ENCODE assay signal across 15 mouse cellular contexts in the genomic region with DNA sequence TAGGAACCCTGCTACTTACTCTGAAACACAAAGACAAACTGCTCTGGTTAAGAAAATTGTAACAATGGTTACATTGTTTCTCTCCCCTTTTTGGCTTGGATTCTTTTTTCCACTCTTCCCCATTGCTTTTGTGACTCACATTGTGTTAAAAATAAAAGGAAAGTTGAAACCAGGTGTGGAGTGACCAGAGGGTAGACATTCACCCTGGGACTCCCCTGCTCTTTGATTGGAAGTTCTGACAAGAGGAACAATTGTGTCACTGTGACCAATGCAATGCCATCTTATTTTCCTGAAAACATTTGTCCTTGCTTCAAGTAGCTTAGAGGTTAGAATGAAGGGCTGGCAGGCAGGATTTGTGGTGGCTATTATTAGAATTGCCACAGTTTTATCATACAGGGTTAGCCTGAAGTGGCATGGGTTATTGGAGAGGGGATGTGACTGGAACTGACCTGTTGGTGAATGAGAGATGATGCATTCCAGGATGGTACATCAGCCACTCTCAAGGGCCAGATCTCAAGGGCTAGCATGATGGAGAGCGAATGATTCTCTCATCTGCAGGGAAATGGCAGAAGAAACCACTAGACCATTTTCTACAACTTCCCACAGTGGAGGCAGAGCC.
A peak's percentile ranks its signal among the peaks of the same experiment; 100 is the strongest.
DNase-seq lines count a peak whose midpoint lies in the region; ATAC-seq and TF ChIP-seq lines count a peak whose summit lies in the region.
"Had no signal": no experiment of that assay in that cellular context is flagged by ENCODE, and none has a peak within 500 bp of the region (broad histone marks: within the 10 kb centered on the region; RNA-seq: fewer than 3 reads in every experiment).

No protein-coding gene starts in this region.

- no peak for TF ChIP-seq CTCF in liver, adult 2 months (IDR thresholded peaks at IDR 0.05; ENCODE audit: low read depth, low read length)
- TF ChIP-seq CTCF in heart, postnatal 0 days (IDR thresholded peaks at IDR 0.05; ENCODE audit: low read depth), result no peak

- no peak overlapping the region for H3K4me2 ChIP-seq in liver, embryonic 11.5 days
- no peak overlapping the region for H3K4me2 ChIP-seq in heart, postnatal 0 days (ENCODE audit: low read depth, low read length)
- H3K4me2 ChIP-seq: forebrain, embryonic 12.5 days had no signal

- H3K4me1 ChIP-seq in liver, adult 2 months (ENCODE audit: control insufficient read depth, insufficient read depth, low read length), result peaks cover 26% of the 10 kb centered on the region
- peaks cover 12% of the 10 kb centered on the region for H3K4me1 ChIP-seq in liver, embryonic 11.5 days (replicated peaks; ENCODE audit: control insufficient read depth, insufficient read depth, low read length)
- peaks cover 23% of the 10 kb centered on the region for H3K4me1 ChIP-seq in brown adipose tissue, adult 24 weeks (ENCODE audit: control insufficient read depth, insufficient read depth, insufficient read length, low read length)
- peaks cover 31% of the 10 kb centered on the region for H3K4me1 ChIP-seq in heart, postnatal 0 days (ENCODE audit: control insufficient read depth, insufficient read depth)

- no peak for ATAC-seq in liver, embryonic 11.5 days (replicated peaks; ENCODE audit: low FRiP score)
- ATAC-seq in heart, postnatal 0 days (ENCODE audit: insufficient read depth, low read depth), result peak; percentile 92

- no peaks in the 10 kb centered on the region for H3K79me2 ChIP-seq in liver, adult 2 months (ENCODE audit: control insufficient read depth, insufficient read depth, low read length)

- no peak overlapping the region for H3K4me3 ChIP-seq in liver, adult 2 months (ENCODE audit: insufficient read depth, low read depth, low read length)
- no peak overlapping the region for H3K4me3 ChIP-seq in liver, embryonic 11.5 days (ENCODE audit: low read depth, low read length)
- H3K4me3 ChIP-seq in brown adipose tissue, adult 24 weeks (ENCODE audit: insufficient read depth, low read depth, low read length), result no peak overlapping the region
- H3K4me3 ChIP-seq in heart, postnatal 0 days (ENCODE audit: low read depth, low read length), result no peak overlapping the region
- H3K4me3 ChIP-seq: forebrain, embryonic 12.5 days had no signal

- 97% methylated on average over 1 of the region's 1 CpGs for WGBS in liver, adult 2 months
- 90% methylated on average over 1 of the region's 1 CpGs for WGBS in liver, embryonic 11.5 days
- WGBS in heart, postnatal 0 days, result 59% methylated on average over 1 of the region's 1 CpGs

- H3K9me3 ChIP-seq in liver, embryonic 11.5 days (ENCODE audit: control insufficient read depth, low read length), result no peaks in the 10 kb centered on the region
- H3K9me3 ChIP-seq in heart, postnatal 0 days (replicated peaks; ENCODE audit: control insufficient read depth, low read length), result no peaks in the 10 kb centered on the region
- H3K9me3 ChIP-seq: forebrain, embryonic 12.5 days had no signal

- no peak for DNase-seq in liver, adult 2 months (ENCODE audit: extremely low read depth, low read depth, low spot score)
- no peak for DNase-seq in liver, embryonic 11.5 days (ENCODE audit: low spot score)
- DNase-seq in MN1 (ENCODE audit: low spot score), result peak; percentile 10
- peak; percentile 80 for DNase-seq in heart, postnatal 0 days (ENCODE audit: low spot score)
- DNase-seq in frontal cortex, adult 2 months (ENCODE audit: extremely low spot score in 1 of 2, low spot score in 1 of 2), result no peak
- DNase-seq in right cerebral cortex, postnatal 4 days, result no peak
- DNase-seq in cerebellum, adult 9-11 months, result no peak
- DNase-seq: adrenal gland, postnatal 36 days; cerebellum, postnatal 10 days; gastrocnemius, postnatal 36 days; kidney, adult 11 months; lung, adult 18-20 months; thymus, postnatal 4 days had no signal

- TF ChIP-seq POLR2A in liver, adult 2 months (IDR thresholded peaks at IDR 0.05; ENCODE audit: extremely low read depth, insufficient read depth, low read length), result no peak

- H3K27ac ChIP-seq in liver, adult 2 months (replicated peaks; ENCODE audit: insufficient read depth, low read depth, low read length), result peak overlapping the region; percentile 53
- H3K27ac ChIP-seq in liver, embryonic 11.5 days (ENCODE audit: low read depth, low read length), result no peak overlapping the region
- peak overlapping the region; percentile 70 for H3K27ac ChIP-seq in brown adipose tissue, adult 24 weeks (replicated peaks; ENCODE audit: low read depth, low read length)
- peak overlapping the region; percentile 84 for H3K27ac ChIP-seq in heart, postnatal 0 days (ENCODE audit: low read depth)
- H3K27ac ChIP-seq: forebrain, embryonic 12.5 days had no signal

- no peaks in the 10 kb centered on the region for H3K36me3 ChIP-seq in liver, adult 2 months (ENCODE audit: control insufficient read depth, insufficient read depth, low read length)
- no peaks in the 10 kb centered on the region for H3K36me3 ChIP-seq in liver, embryonic 11.5 days (ENCODE audit: control insufficient read depth, insufficient read depth, low read length)
- no peaks in the 10 kb centered on the region for H3K36me3 ChIP-seq in heart, postnatal 0 days (replicated peaks; ENCODE audit: control insufficient read depth, insufficient read depth, low read length)
- H3K36me3 ChIP-seq: forebrain, embryonic 12.5 days had no signal

- TF ChIP-seq EP300 in heart, postnatal 0 days (IDR thresholded peaks at IDR 0.05; ENCODE audit: low read depth), result 0 out of 2 replicates have a peak, but pooled peaks have one; percentile 35

- 0 out of 2 replicates have a peak overlapping the region, but pooled peaks have one; percentile 29 for H3K9ac ChIP-seq in liver, adult 2 months (ENCODE audit: low read depth, low read length)
- no peak overlapping the region for H3K9ac ChIP-seq in liver, embryonic 11.5 days (ENCODE audit: low read depth, low read length)
- no peak overlapping the region for H3K9ac ChIP-seq in heart, postnatal 0 days (replicated peaks; ENCODE audit: low read depth, low read length)
- H3K9ac ChIP-seq: forebrain, embryonic 12.5 days had no signal

- no peaks in the 10 kb centered on the region for H3K27me3 ChIP-seq in liver, adult 2 months (ENCODE audit: control insufficient read depth, insufficient read depth, low read length)
- H3K27me3 ChIP-seq in liver, embryonic 11.5 days (replicated peaks; ENCODE audit: control insufficient read depth, insufficient read depth, low read length), result no peaks in the 10 kb centered on the region
- no peaks in the 10 kb centered on the region for H3K27me3 ChIP-seq in heart, postnatal 0 days (ENCODE audit: control insufficient read depth, insufficient read depth, low read length)
- H3K27me3 ChIP-seq: forebrain, embryonic 12.5 days had no signal

Comparison
In these comparisons a context has a peak if more than half of its experiments do, and no peak if none do; other contexts are left out.
1. DNase-seq: peak in MN1 (single experiment) and heart, postnatal 0 days (single experiment); none in liver, adult 2 months (single experiment), liver, embryonic 11.5 days (single experiment), frontal cortex, adult 2 months (0 of 2), right cerebral cortex, postnatal 4 days (single experiment) and cerebellum, adult 9-11 months (single experiment).